Mouse (Mus musculus) liver, postnatal 0 days (tissue): ENCODE measurements around the gene Ric8b. TPM values are rescaled to one million over a fixed set of nuclear protein-coding genes. Genes with fewer than 3 reads are reported as not detected.

ENCODE experiments used
- ATAC-seq: fragments of 200-750 bp; cut with Nextera tagmentation; 2 replicates; pipeline ENCODE4 v1.8.0; 2017; ENCODE audit warnings: mild to moderate bottlenecking, moderate library complexity
- DNase-seq: peaks from one replicate; pipeline ENCODE4 v3.0.0-alpha.2; 2016
- H3K27ac ChIP-seq: fragments of 300-500 bp; sonication (generic); 2 replicates; pipeline ENCODE4 v1.5.1; 2014; ENCODE audit warnings: antibody characterized with exemption, moderate library complexity, mild to moderate bottlenecking, low read depth
- H3K27me3 ChIP-seq: fragments of 300-500 bp; sonication (generic); 2 replicates; pipeline ENCODE4 v1.6.1; 2014; ENCODE audit warnings: low read length, control low read depth, mixed read lengths; ENCODE audit not compliant: insufficient read depth
- H3K36me3 ChIP-seq: fragments of 300-500 bp; sonication (generic); replicated peaks from 2 replicates; pipeline ENCODE4 v1.6.1; 2014; ENCODE audit warnings: mild to moderate bottlenecking, control low read depth, low read length, moderate library complexity, mixed read lengths; ENCODE audit not compliant: insufficient read depth
- H3K4me1 ChIP-seq: fragments of 300-500 bp; sonication (generic); 2 replicates; pipeline ENCODE4 v1.6.1; 2014; ENCODE audit warnings: antibody characterized with exemption, mild to moderate bottlenecking, control low read depth; ENCODE audit not compliant: insufficient read depth
- H3K4me2 ChIP-seq: fragments of 300-500 bp; sonication (generic); 2 replicates; pipeline ENCODE4 v1.6.1; 2014; ENCODE audit warnings: low read depth, mild to moderate bottlenecking, low read length, moderate library complexity, mixed read lengths
- H3K4me3 ChIP-seq: fragments of 300-500 bp; sonication (generic); 2 replicates; pipeline ENCODE4 v1.5.1; 2014; ENCODE audit warnings: low read depth, low read length
- H3K9ac ChIP-seq: fragments of 300-500 bp; sonication (generic); replicated peaks from 2 replicates; pipeline ENCODE4 v1.6.1; 2014; ENCODE audit warnings: mild to moderate bottlenecking, moderate library complexity
- H3K9me3 ChIP-seq: fragments of 300-500 bp; sonication (generic); 2 replicates; pipeline ENCODE4 v1.6.1; 2016; ENCODE audit warnings: mild to moderate bottlenecking, control low read depth, low read length, mixed read lengths
- CTCF ChIP-seq: sonication (generic); IDR thresholded peaks from 2 replicates; pipeline ENCODE4 v1.5.1; 2016; ENCODE audit warnings: antibody characterized with exemption, low read depth
- EP300 ChIP-seq: IDR thresholded peaks from 2 replicates; pipeline ENCODE4 v1.6.1; 2016; ENCODE audit warnings: antibody characterized with exemption, low read depth, mild to moderate bottlenecking
- WGBS: fragments of 180-500 bp; shearing (Covaris S2); extraction: QIAGEN DNeasy Blood & Tissue Kit; methylation state at CpG from one replicate; pipeline ENCODE4 v1.1.7; 2014; ENCODE audit not compliant: insufficient replicate concordance; 5-methylcytosine and 5-hydroxymethylcytosine counted together
- polyA plus RNA-seq: library from polyadenylated mRNA; unstranded; fragments of >200 nt; fragmentation: Nextera tagmentation; extraction: Ambion mirVana; gene quantifications from 2 replicates; pipeline ENCODE4 v1.2.1, GENCODE M21; 2015

The Ric8b gene
- polyA plus RNA-seq, 1 experiment from 2014 or later: 2.6 TPM

DNA sequence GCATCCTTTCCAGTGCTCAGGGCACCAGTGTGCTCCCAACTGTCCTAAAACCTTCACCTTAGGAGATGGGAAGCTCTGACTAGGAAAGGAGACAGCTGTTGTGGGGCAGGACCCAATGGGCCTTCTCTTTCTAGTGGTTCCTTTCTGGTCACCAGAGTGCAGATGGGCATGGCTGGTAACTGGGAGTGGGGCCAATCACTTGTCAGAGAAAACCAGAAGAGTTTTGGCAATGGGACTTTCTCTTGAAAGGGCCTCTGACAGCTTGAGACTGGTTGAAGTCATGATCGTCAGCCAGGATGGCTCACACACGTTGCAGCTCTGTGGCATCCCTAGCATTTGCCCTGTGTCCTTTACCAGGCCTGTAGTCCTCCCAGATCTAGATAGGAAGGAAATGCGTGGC lies 9.4 kb upstream of the Ric8b start:
- Histone ChIP-seq H3K36me3 (no peaks in the 10 kb centered on the region), H3K4me1 (no peaks in the 10 kb centered on the region), H3K9ac (no peak overlapping the region), H3K4me3 (no peak overlapping the region), H3K27me3 (no peaks in the 10 kb centered on the region), H3K4me2 (no peak overlapping the region), H3K27ac (no peak overlapping the region), H3K9me3 (no peaks in the 10 kb centered on the region)
- DNase-seq (no peak), ATAC-seq (no peak)
- 55% methylated on average over 3 of the region's 3 CpGs for WGBS
- TF ChIP-seq EP300: no peak
- no peak for TF ChIP-seq CTCF

DNA sequence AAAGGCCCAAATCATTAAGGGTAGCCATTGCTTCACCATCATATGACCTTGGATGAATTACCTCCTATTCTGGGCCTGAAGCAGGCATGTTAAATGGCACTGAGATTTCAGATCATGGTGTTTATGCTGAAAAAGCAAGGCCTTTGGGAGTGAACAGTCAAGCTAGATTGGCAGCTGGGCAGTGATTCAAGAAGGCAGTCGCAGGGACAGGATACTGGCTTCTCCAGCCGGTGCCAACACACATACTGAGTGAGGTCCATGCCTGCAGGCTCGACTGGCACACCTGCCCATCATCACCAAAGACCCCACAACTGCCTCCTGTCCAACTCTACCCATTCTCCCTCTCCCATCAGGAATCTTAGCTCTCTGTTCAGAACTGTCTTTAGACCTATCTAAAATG lies 8.9 kb upstream of the Ric8b start:
- no peak for TF ChIP-seq EP300
- no peak for TF ChIP-seq CTCF
- ATAC-seq (no peak), DNase-seq (no peak)
- Histone ChIP-seq H3K36me3 (no peaks in the 10 kb centered on the region), H3K4me3 (no peak overlapping the region), H3K4me2 (no peak overlapping the region), H3K27ac (no peak overlapping the region), H3K9ac (no peak overlapping the region), H3K27me3 (no peaks in the 10 kb centered on the region), H3K9me3 (no peaks in the 10 kb centered on the region), H3K4me1 (no peaks in the 10 kb centered on the region)
- WGBS: 75% methylated on average over 3 of the region's 3 CpGs

DNA sequence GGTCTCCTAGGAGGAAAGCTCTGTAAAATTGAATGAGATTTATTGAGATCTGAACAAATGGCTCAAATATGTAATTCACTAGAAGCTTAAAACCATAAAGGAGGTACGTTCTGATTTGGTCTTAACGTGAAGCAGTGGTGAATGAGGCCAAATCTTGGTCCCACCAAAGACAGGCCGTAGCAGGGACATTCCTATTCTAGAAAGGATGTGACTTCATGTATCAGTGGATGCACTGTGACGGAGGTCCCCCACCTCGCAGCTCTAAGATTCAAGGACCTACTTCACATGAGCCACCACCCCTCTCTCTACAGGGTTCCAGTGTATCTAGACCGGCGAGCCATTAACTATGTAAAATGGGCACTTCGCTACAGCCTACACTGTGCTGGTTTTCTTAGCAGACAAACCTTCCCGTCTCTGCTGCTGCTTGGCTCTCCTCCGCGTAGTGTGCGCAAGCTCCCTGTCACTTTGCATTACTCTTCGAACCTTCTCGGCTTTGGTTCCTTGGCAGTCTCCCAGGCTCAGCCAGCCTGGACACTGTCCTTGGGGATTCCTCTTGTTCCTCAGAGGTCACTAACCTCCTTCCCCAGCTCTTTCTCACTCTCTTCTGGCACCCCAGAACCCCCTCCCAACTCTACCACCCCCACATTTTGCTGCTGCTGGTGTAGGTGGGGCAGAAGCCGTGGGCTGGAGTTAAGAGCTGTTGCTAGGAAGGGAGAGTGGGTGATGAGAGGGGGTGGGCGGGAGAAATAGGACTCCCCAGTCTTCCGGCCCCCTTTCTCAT lies 8.2 kb upstream of the Ric8b start:
- H3K27ac ChIP-seq: no peak overlapping the region
- H3K36me3 ChIP-seq: no peaks in the 10 kb centered on the region
- DNase-seq: no peak
- no peak overlapping the region for H3K4me2 ChIP-seq
- ATAC-seq: no peak
- H3K4me1 ChIP-seq: no peaks in the 10 kb centered on the region
- no peak overlapping the region for H3K4me3 ChIP-seq
- no peaks in the 10 kb centered on the region for H3K27me3 ChIP-seq
- TF ChIP-seq CTCF: no peak
- TF ChIP-seq EP300: no peak
- WGBS: 81% methylated on average over 17 of the region's 17 CpGs
- H3K9ac ChIP-seq: no peak overlapping the region
- no peaks in the 10 kb centered on the region for H3K9me3 ChIP-seq

DNA sequence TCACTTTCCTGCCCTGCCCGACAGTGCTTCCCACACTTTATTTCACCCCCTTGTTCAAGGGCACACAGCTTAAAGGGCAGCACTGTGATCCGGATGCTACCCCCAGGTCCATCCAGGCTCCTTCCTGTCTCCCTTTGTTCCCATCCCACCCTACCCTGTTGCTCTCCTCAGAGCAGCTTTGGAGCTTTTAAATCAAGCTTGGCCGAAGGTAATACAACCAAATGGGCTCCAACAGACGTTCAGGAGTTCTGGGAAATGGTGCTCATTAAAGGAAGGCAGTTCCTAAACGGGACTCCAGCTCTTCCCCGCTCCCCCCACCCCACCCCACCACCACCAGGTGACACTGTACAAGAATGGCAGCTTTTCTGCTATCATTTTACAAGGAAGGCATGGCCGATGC lies 7.2 kb upstream of the Ric8b start:
- Histone ChIP-seq H3K9me3 (no peaks in the 10 kb centered on the region), H3K27ac (no peak overlapping the region), H3K36me3 (no peaks in the 10 kb centered on the region), H3K4me3 (no peak overlapping the region), H3K4me2 (no peak overlapping the region), H3K27me3 (no peaks in the 10 kb centered on the region), H3K9ac (no peak overlapping the region), H3K4me1 (no peaks in the 10 kb centered on the region)
- WGBS: 66% methylated on average over 7 of the region's 7 CpGs
- TF ChIP-seq CTCF (no peak), EP300 (no peak)
- ATAC-seq: no peak
- DNase-seq: no peak

DNA sequence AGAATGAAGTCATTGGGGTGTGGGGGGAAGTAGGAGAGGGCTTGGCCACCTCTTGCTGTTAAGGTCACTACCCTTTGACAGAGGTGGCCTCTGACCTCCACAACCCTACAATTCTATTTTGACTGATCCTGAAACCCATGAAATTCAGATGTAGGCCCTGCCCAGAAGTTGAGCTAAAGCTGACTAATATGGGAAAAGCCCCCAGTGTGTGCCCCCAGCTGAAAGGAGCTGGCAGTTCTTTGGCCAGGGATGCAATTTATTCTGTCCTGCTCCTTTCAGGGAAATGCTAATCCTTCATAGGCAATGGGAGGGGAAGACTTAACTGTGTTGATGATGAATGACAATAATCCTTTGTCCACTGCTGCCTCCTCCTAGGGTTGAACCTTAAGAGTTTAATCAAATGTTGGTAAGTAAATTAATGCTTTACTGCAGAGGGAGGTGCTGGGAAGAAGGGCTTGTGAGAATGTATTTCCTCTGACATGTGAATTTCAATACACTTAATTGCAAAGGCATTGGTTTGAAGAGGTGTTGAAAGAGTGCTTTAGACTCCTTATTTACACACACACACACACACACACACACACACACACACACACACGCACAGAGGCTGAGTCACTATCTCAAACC lies 6.5 kb upstream of the Ric8b start:
- DNase-seq (no peak), ATAC-seq (no peak)
- H3K9ac ChIP-seq: no peak overlapping the region
- TF ChIP-seq EP300 (no peak), CTCF (no peak)
- H3K36me3 ChIP-seq: no peaks in the 10 kb centered on the region
- no peaks in the 10 kb centered on the region for H3K27me3 ChIP-seq
- no peak overlapping the region for H3K4me2 ChIP-seq
- 63% methylated on average over 1 of the region's 1 CpGs for WGBS
- no peak overlapping the region for H3K4me3 ChIP-seq
- H3K9me3 ChIP-seq: no peaks in the 10 kb centered on the region
- H3K4me1 ChIP-seq: no peaks in the 10 kb centered on the region
- H3K27ac ChIP-seq: no peak overlapping the region

DNA sequence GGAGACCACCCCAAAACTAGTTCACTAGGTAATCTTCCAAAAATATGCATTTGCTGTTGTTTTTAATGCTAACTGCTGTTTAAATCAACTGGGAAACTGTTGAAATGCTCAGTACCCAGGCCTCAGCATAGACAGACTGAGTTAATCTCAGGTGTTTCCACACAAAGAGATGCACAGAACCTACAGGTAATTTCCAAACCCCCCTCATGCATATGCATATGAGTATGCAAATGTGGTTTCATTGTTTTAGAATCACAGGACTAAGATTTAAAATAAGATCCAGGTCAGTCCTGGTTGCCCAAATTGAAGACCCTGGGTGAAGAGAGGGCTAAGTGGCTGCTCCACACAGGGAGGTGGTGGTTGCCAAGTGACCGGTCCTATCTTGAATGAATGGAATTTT lies 4.3 kb upstream of the Ric8b start:
- no peak overlapping the region for H3K27ac ChIP-seq
- TF ChIP-seq CTCF (no peak), EP300 (no peak)
- no peaks in the 10 kb centered on the region for H3K27me3 ChIP-seq
- H3K4me1 ChIP-seq: peaks cover 3% of the 10 kb centered on the region
- no peak for ATAC-seq
- H3K9me3 ChIP-seq: no peaks in the 10 kb centered on the region
- H3K4me3 ChIP-seq: no peak overlapping the region
- no peak overlapping the region for H3K4me2 ChIP-seq
- no peak overlapping the region for H3K9ac ChIP-seq
- 82% methylated on average over 1 of the region's 1 CpGs for WGBS
- DNase-seq: no peak
- H3K36me3 ChIP-seq: no peaks in the 10 kb centered on the region
